Mouse (Mus musculus): Measurements from ENCODE around the gene Adamtsl3.

GRCm38 (mm10) chr7:82544390-82544919 lies 209.0 kb downstream of the Adamtsl3 start:
- TF ChIP-seq POLR2A (IDR thresholded peaks at IDR 0.05; ENCODE audit: low read depth, low read length) (no peak), CTCF (IDR thresholded peaks at IDR 0.05; ENCODE audit: borderline replicate concordance, insufficient read depth, low read length) (no peak)
